Mouse (Mus musculus) liver, postnatal 0 days (tissue): ENCODE data around the gene Ap3d1. TPM values are rescaled to one million over a fixed set of nuclear protein-coding genes. Genes with fewer than 3 reads are reported as not detected.

Source experiments
- ATAC-seq: fragments of 200-750 bp; cut with Nextera tagmentation; 2 replicates; pipeline ENCODE4 v1.8.0; 2017; ENCODE audit warnings: mild to moderate bottlenecking, moderate library complexity
- DNase-seq: peaks from one replicate; pipeline ENCODE4 v3.0.0-alpha.2; 2016
- H3K27ac ChIP-seq: fragments of 300-500 bp; sonication (generic); 2 replicates; pipeline ENCODE4 v1.5.1; 2014; ENCODE audit warnings: antibody characterized with exemption, moderate library complexity, mild to moderate bottlenecking, low read depth
- H3K27me3 ChIP-seq: fragments of 300-500 bp; sonication (generic); 2 replicates; pipeline ENCODE4 v1.6.1; 2014; ENCODE audit warnings: low read length, control low read depth, mixed read lengths; ENCODE audit not compliant: insufficient read depth
- H3K36me3 ChIP-seq: fragments of 300-500 bp; sonication (generic); replicated peaks from 2 replicates; pipeline ENCODE4 v1.6.1; 2014; ENCODE audit warnings: mild to moderate bottlenecking, control low read depth, low read length, moderate library complexity, mixed read lengths; ENCODE audit not compliant: insufficient read depth
- H3K4me1 ChIP-seq: fragments of 300-500 bp; sonication (generic); 2 replicates; pipeline ENCODE4 v1.6.1; 2014; ENCODE audit warnings: antibody characterized with exemption, mild to moderate bottlenecking, control low read depth; ENCODE audit not compliant: insufficient read depth
- H3K4me2 ChIP-seq: fragments of 300-500 bp; sonication (generic); 2 replicates; pipeline ENCODE4 v1.6.1; 2014; ENCODE audit warnings: low read depth, mild to moderate bottlenecking, low read length, moderate library complexity, mixed read lengths
- H3K4me3 ChIP-seq: fragments of 300-500 bp; sonication (generic); 2 replicates; pipeline ENCODE4 v1.5.1; 2014; ENCODE audit warnings: low read depth, low read length
- H3K9ac ChIP-seq: fragments of 300-500 bp; sonication (generic); replicated peaks from 2 replicates; pipeline ENCODE4 v1.6.1; 2014; ENCODE audit warnings: mild to moderate bottlenecking, moderate library complexity
- H3K9me3 ChIP-seq: fragments of 300-500 bp; sonication (generic); 2 replicates; pipeline ENCODE4 v1.6.1; 2016; ENCODE audit warnings: mild to moderate bottlenecking, control low read depth, low read length, mixed read lengths
- CTCF ChIP-seq: sonication (generic); IDR thresholded peaks from 2 replicates; pipeline ENCODE4 v1.5.1; 2016; ENCODE audit warnings: antibody characterized with exemption, low read depth
- EP300 ChIP-seq: IDR thresholded peaks from 2 replicates; pipeline ENCODE4 v1.6.1; 2016; ENCODE audit warnings: antibody characterized with exemption, low read depth, mild to moderate bottlenecking
- whole genome bisulfite sequencing: fragments of 180-500 bp; shearing (Covaris S2); extraction: QIAGEN DNeasy Blood & Tissue Kit; methylation state at CpG from one replicate; pipeline ENCODE4 v1.1.7; 2014; ENCODE audit not compliant: insufficient replicate concordance; 5-methylcytosine and 5-hydroxymethylcytosine counted together
- polyA plus RNA-seq: library from polyadenylated mRNA; unstranded; fragments of >200 nt; fragmentation: Nextera tagmentation; extraction: Ambion mirVana; gene quantifications from 2 replicates; pipeline ENCODE4 v1.2.1, GENCODE M21; 2015

Ap3d1 gene
- polyA plus RNA-seq, 1 experiment from 2014 or later: 19.0 TPM

- Histone ChIP-seq H3K4me2 (peak overlapping the region; percentile 92), H3K4me1 (peaks cover 75% of the 10 kb centered on the region), H3K4me3 (peak overlapping the region; percentile 64; the same call in 1 of the 2 replicates), H3K36me3 (peaks cover 2% of the 10 kb centered on the region; the same call in 1 of the 2 replicates), H3K27me3 (no peaks in the 10 kb centered on the region), H3K27ac (peak overlapping the region; percentile 96; the same call in 1 of the 2 replicates), H3K9ac (peak overlapping the region; percentile 80), H3K9me3 (no peaks in the 10 kb centered on the region)
- ATAC-seq: no peak
- no peak for TF ChIP-seq EP300
- TF ChIP-seq CTCF: no peak
- 50% methylated on average over 7 of the region's 7 CpGs for WGBS
- DNase-seq: no peak
Measured at GRCm38 (mm10) chr10:80700038-80700504, 42.0 kb downstream of the Ap3d1 start.

- peaks cover 85% of the 10 kb centered on the region for H3K4me1 ChIP-seq
- no peaks in the 10 kb centered on the region for H3K27me3 ChIP-seq
- no peak for TF ChIP-seq CTCF
- TF ChIP-seq EP300: no peak
- peak overlapping the region; percentile 80; the same call in 1 of the 2 replicates for H3K27ac ChIP-seq
- peak overlapping the region; percentile 65 for H3K4me2 ChIP-seq
- no peak for ATAC-seq
- no peak overlapping the region for H3K4me3 ChIP-seq
- H3K9ac ChIP-seq: peak overlapping the region; percentile 61
- H3K36me3 ChIP-seq: peaks cover 10% of the 10 kb centered on the region
- 59% methylated on average over 9 of the region's 9 CpGs for WGBS
- no peak for DNase-seq
- H3K9me3 ChIP-seq: no peaks in the 10 kb centered on the region
Measured at GRCm38 (mm10) chr10:80698605-80699004, 43.5 kb downstream of the Ap3d1 start.

- H3K36me3 ChIP-seq: peaks cover 10% of the 10 kb centered on the region
- TF ChIP-seq EP300 (peak; percentile 96), CTCF (no peak)
- ATAC-seq (peak; percentile 13), DNase-seq (peak; percentile 77)
- no peaks in the 10 kb centered on the region for H3K9me3 ChIP-seq
- WGBS: 41% methylated on average over 9 of the region's 9 CpGs
- H3K4me3 ChIP-seq: peak overlapping the region; percentile 18; the same call in 1 of the 2 replicates
- peak overlapping the region; percentile 61 for H3K9ac ChIP-seq
- peak overlapping the region; percentile 65 for H3K4me2 ChIP-seq
- H3K27ac ChIP-seq: peak overlapping the region; percentile 80
- H3K4me1 ChIP-seq: peaks cover 85% of the 10 kb centered on the region
- no peaks in the 10 kb centered on the region for H3K27me3 ChIP-seq
Measured at GRCm38 (mm10) chr10:80697812-80698211, 44.3 kb downstream of the Ap3d1 start.

GRCm38 (mm10) chr10:80697393-80697787 lies 44.7 kb downstream of the Ap3d1 start:
- H3K9ac ChIP-seq: no peak overlapping the region
- peak overlapping the region; percentile 65 for H3K4me2 ChIP-seq
- no peaks in the 10 kb centered on the region for H3K27me3 ChIP-seq
- H3K36me3 ChIP-seq: peaks cover 10% of the 10 kb centered on the region
- WGBS: 74% methylated on average over 8 of the region's 8 CpGs
- TF ChIP-seq EP300: no peak
- TF ChIP-seq CTCF: no peak
- peaks cover 88% of the 10 kb centered on the region for H3K4me1 ChIP-seq
- DNase-seq (no peak), ATAC-seq (no peak)
- peak overlapping the region; percentile 80 for H3K27ac ChIP-seq
- H3K4me3 ChIP-seq: peak overlapping the region; percentile 18; the same call in 1 of the 2 replicates
- H3K9me3 ChIP-seq: no peaks in the 10 kb centered on the region

- TF ChIP-seq EP300: no peak
- TF ChIP-seq CTCF: no peak
- DNase-seq: no peak
- H3K27ac ChIP-seq: peak overlapping the region; percentile 95
- peak overlapping the region; percentile 47 for H3K4me2 ChIP-seq
- no peaks in the 10 kb centered on the region for H3K9me3 ChIP-seq
- H3K36me3 ChIP-seq: peaks cover 10% of the 10 kb centered on the region
- peaks cover 93% of the 10 kb centered on the region for H3K4me1 ChIP-seq
- no peaks in the 10 kb centered on the region for H3K27me3 ChIP-seq
- ATAC-seq: no peak
- no peak overlapping the region for H3K4me3 ChIP-seq
- 32% methylated on average over 11 of the region's 12 CpGs for WGBS
- H3K9ac ChIP-seq: peak overlapping the region; percentile 26
Measured at GRCm38 (mm10) chr10:80696502-80697392, 45.3 kb downstream of the Ap3d1 start.

- Histone ChIP-seq H3K9ac (peak overlapping the region; percentile 26), H3K4me2 (peak overlapping the region; percentile 47), H3K27me3 (no peaks in the 10 kb centered on the region), H3K4me1 (peaks cover 89% of the 10 kb centered on the region), H3K27ac (peak overlapping the region; percentile 95), H3K36me3 (peaks cover 12% of the 10 kb centered on the region), H3K4me3 (no peak overlapping the region), H3K9me3 (no peaks in the 10 kb centered on the region)
- WGBS: 37% methylated on average over 10 of the region's 10 CpGs
- ATAC-seq: no peak
- TF ChIP-seq CTCF: no peak
- TF ChIP-seq EP300: no peak
- DNase-seq: no peak
Measured at GRCm38 (mm10) chr10:80695801-80696501, 46.1 kb downstream of the Ap3d1 start.
